Mouse (Mus musculus) naive thymus-derived CD4-positive, alpha-beta T cell, adult 2 months (primary cell): ENCODE results near the gene Ccdc157.
"Not testable (repeated sequence)": the region's sequence is repeated elsewhere in the genome, so short reads cannot be mapped to it uniquely, and the experiment has no call there.

Experiments
- DNase-seq: peaks from one replicate; pipeline ENCODE4 v3.0.0-alpha.2; 2011; ENCODE audit warnings: low read depth

Gene Ccdc157

GRCm38 (mm10) chr11:4133450-4133849 is 26.6 kb downstream of the Ccdc157 start:
- DNase-seq: peak; percentile 73

GRCm38 (mm10) chr11:4128461-4128860 is 31.6 kb downstream of the Ccdc157 start:
- not testable (repeated sequence) for DNase-seq

GRCm38 (mm10) chr11:4127059-4127458 is 33.0 kb downstream of the Ccdc157 start:
- DNase-seq: no peak

GRCm38 (mm10) chr11:4123922-4124321 is 36.2 kb downstream of the Ccdc157 start:
- peak; percentile 64 for DNase-seq

GRCm38 (mm10) chr11:4122742-4123579 is 37.1 kb downstream of the Ccdc157 start, which contains the start of gene Sec14l2:
Sec14l2 (minus strand) TSS chr11:4123415.
- peak; percentile 75 for DNase-seq

GRCm38 (mm10) chr11:4122226-4122625 is 37.9 kb downstream of the Ccdc157 start:
- no peak for DNase-seq

GRCm38 (mm10) chr11:4121691-4122090 is 38.4 kb downstream of the Ccdc157 start:
- DNase-seq: no peak

GRCm38 (mm10) chr11:4119635-4120034 is 40.5 kb downstream of the Ccdc157 start:
- no peak for DNase-seq

GRCm38 (mm10) chr11:4118081-4118921 is 41.8 kb downstream of the Ccdc157 start:
- DNase-seq: peak; percentile 58

GRCm38 (mm10) chr11:4117372-4118071 is 42.6 kb downstream of the Ccdc157 start:
- DNase-seq: no peak

GRCm38 (mm10) chr11:4116458-4117141 is 43.5 kb downstream of the Ccdc157 start:
- DNase-seq: no peak

- no peak for DNase-seq
Measured at GRCm38 (mm10) chr11:4115407-4115806, 44.7 kb downstream of the Ccdc157 start.

GRCm38 (mm10) chr11:4114541-4114940 is 45.6 kb downstream of the Ccdc157 start:
- DNase-seq: not testable (repeated sequence)

GRCm38 (mm10) chr11:4113970-4114369 is 46.1 kb downstream of the Ccdc157 start:
- no peak for DNase-seq

GRCm38 (mm10) chr11:4113496-4113895 is 46.6 kb downstream of the Ccdc157 start:
- no peak for DNase-seq

GRCm38 (mm10) chr11:4112861-4113260 is 47.2 kb downstream of the Ccdc157 start:
- DNase-seq: no peak

- DNase-seq: no peak
Measured at GRCm38 (mm10) chr11:4112033-4112432, 48.1 kb downstream of the Ccdc157 start.

GRCm38 (mm10) chr11:4108691-4109090 is 51.4 kb downstream of the Ccdc157 start:
- DNase-seq: no peak

- not testable (repeated sequence) for DNase-seq
Measured at GRCm38 (mm10) chr11:4107901-4108300, 52.2 kb downstream of the Ccdc157 start.

GRCm38 (mm10) chr11:4105444-4105843 is 54.6 kb downstream of the Ccdc157 start:
- DNase-seq: no peak

- no peak for DNase-seq
Measured at GRCm38 (mm10) chr11:4104989-4105388, 55.1 kb downstream of the Ccdc157 start.

- DNase-seq: no peak
Measured at GRCm38 (mm10) chr11:4103522-4103921, 56.6 kb downstream of the Ccdc157 start.
